38 mouse cellular contexts compared by ENCODE assay signal in genomic region chr11:118941268-118941667, GRCm38 (mm10). TPM values are rescaled to one million over a fixed set of nuclear protein-coding genes. Genes with fewer than 3 reads are reported as not detected.
"Had no signal": no experiment of that assay in that cellular context is flagged by ENCODE, and none has a peak within 500 bp of the region (broad histone marks: within the 10 kb centered on the region; RNA-seq: fewer than 3 reads in every experiment).

No protein-coding gene starts in this region.

- H3K9ac ChIP-seq: heart, embryonic 12.5 days; hindbrain, embryonic 12.5 days; hindbrain, embryonic 14.5 days; intestine, embryonic 15.5 days; limb, embryonic 12.5 days; liver, embryonic 13.5 days; liver, embryonic 15.5 days had no signal

- H3K4me1 ChIP-seq: heart, embryonic 10.5 days; heart, embryonic 12.5 days; limb, embryonic 10.5 days; limb, embryonic 12.5 days; liver, embryonic 13.5 days; liver, embryonic 15.5 days had no signal

- H3K27ac ChIP-seq: gastrocnemius, adult 2 months; heart, embryonic 10.5 days; hindbrain, embryonic 12.5 days; hindbrain, embryonic 14.5 days; intestine, embryonic 15.5 days; left cerebral cortex, adult 2 months; limb, embryonic 10.5 days; limb, embryonic 12.5 days; liver, embryonic 13.5 days; liver, embryonic 15.5 days had no signal

- H3K4me2 ChIP-seq: heart, embryonic 12.5 days; hindbrain, embryonic 12.5 days; hindbrain, embryonic 14.5 days; intestine, embryonic 15.5 days; limb, embryonic 12.5 days; liver, embryonic 11.5 days; liver, embryonic 13.5 days; liver, embryonic 15.5 days had no signal

- H3K4me3 ChIP-seq: gastrocnemius, adult 2 months; heart, embryonic 10.5 days; heart, embryonic 12.5 days; hindbrain, embryonic 10.5 days; hindbrain, embryonic 12.5 days; intestine, embryonic 15.5 days; left cerebral cortex, adult 2 months; limb, embryonic 10.5 days; limb, embryonic 12.5 days; liver, embryonic 13.5 days; liver, embryonic 15.5 days had no signal

- H3K9me3 ChIP-seq: heart, embryonic 10.5 days; heart, embryonic 12.5 days; hindbrain, embryonic 10.5 days; hindbrain, embryonic 12.5 days; intestine, embryonic 15.5 days; limb, embryonic 10.5 days; limb, embryonic 12.5 days; liver, embryonic 13.5 days; liver, embryonic 15.5 days had no signal

- H3K36me3 ChIP-seq: heart, embryonic 10.5 days; heart, embryonic 12.5 days; hindbrain, embryonic 10.5 days; hindbrain, embryonic 12.5 days; intestine, embryonic 15.5 days; limb, embryonic 10.5 days; limb, embryonic 12.5 days; liver, embryonic 13.5 days; liver, embryonic 15.5 days had no signal

- H3K27me3 ChIP-seq: hindbrain, embryonic 12.5 days had no signal

- DNase-seq: gastrocnemius, postnatal 10 days; gastrocnemius, postnatal 25 days; heart, postnatal 4 days; kidney, adult 18-20 months; kidney, adult 8-10 months; kidney, postnatal 10 days; kidney, postnatal 25 days; kidney, postnatal 4 days; liver; liver, embryonic 13.5 days had no signal

- ATAC-seq: inflammation-experienced regulatory T-cells, adult 6 months; intestine, embryonic 15.5 days; intestine, postnatal 0 days had no signal

RNA-seq across cellular contexts. Expression of gene Rbfox3, which starts 29.9 kb away (rescaled TPM):
- total RNA-seq: granulocyte monocyte progenitor cell, adult 5-6 weeks had no signal

RNA-seq across cellular contexts. Expression of gene Enpp7, which starts 46.7 kb away (rescaled TPM):
- total RNA-seq: gastrocnemius, adult 2 months; gastrocnemius, postnatal 10 days; gastrocnemius, postnatal 25 days; gastrocnemius, postnatal 4 days; granulocyte monocyte progenitor cell, adult 5-6 weeks; heart, adult 18-20 months; heart, adult 8-10 months; heart, postnatal 10 days; heart, postnatal 25 days; heart, postnatal 4 days; layer of hippocampus, postnatal 10 days; layer of hippocampus, postnatal 25 days; left cerebral cortex, adult 2 months; left cerebral cortex, postnatal 14 days; left cerebral cortex, postnatal 36 days had no signal
- polyA plus RNA-seq: heart, embryonic 10.5 days; heart, embryonic 12.5 days; heart, embryonic 14.5 days; hindbrain, embryonic 10.5 days; hindbrain, embryonic 12.5 days; hindbrain, embryonic 14.5 days; hindbrain, embryonic 16.5 days; inflammation-experienced regulatory T-cells, adult 6 months; kidney, embryonic 14.5 days; kidney, embryonic 16.5 days; limb, embryonic 10.5 days; limb, embryonic 12.5 days; liver, embryonic 11.5 days; liver, embryonic 13.5 days; liver, embryonic 15.5 days had no signal
